In genomic region chr17:49512671-49513085, GRCm38 (mm10) we compare ENCODE assay signal across 9 mouse cellular contexts. TPM values are rescaled to one million over a fixed set of nuclear protein-coding genes. Genes with fewer than 3 reads are reported as not detected.
DNase-seq lines count a peak whose midpoint lies in the region; ATAC-seq and TF ChIP-seq lines count a peak whose summit lies in the region.
"Had no signal": no experiment of that assay in that cellular context is flagged by ENCODE, and none has a peak within 500 bp of the region (broad histone marks: within the 10 kb centered on the region; RNA-seq: fewer than 3 reads in every experiment).

No protein-coding gene starts in this region.

- peaks cover 27% of the 10 kb centered on the region for H3K4me1 ChIP-seq in heart, embryonic 15.5 days (replicated peaks)
- H3K4me1 ChIP-seq in MEL (ENCODE audit: control insufficient read depth in 1 of 2, insufficient read depth in 2 of 2, low read length in 2 of 2) = no peaks in the 10 kb centered on the region

- peak; percentile 78 for ATAC-seq in heart, embryonic 15.5 days (replicated peaks; ENCODE audit: insufficient number of reproducible peaks, insufficient read depth, low FRiP score, low read depth)

- no peak for DNase-seq in heart, adult 8-10 months (ENCODE audit: low spot score)
- DNase-seq in MEL (ENCODE audit: low read depth, low spot score) = peak; percentile 7
- DNase-seq in cerebellum, adult 9-10 months = peak; percentile 91
- DNase-seq in kidney, postnatal 14 days = peak; percentile 69
- DNase-seq in urinary bladder, postnatal 10 days (ENCODE audit: low spot score) = no peak
- DNase-seq in left cerebral cortex, adult 9 months (ENCODE audit: low spot score in 2 of 2) = no peak
- DNase-seq in c-Kit-positive CD71-positive TER-119-positive erythroid progenitor cells, embryonic 14.5 days (ENCODE audit: low spot score) = no peak

- TF ChIP-seq CTCF in MEL (IDR thresholded peaks at IDR 0.05 in 2 of 3, conservative IDR thresholded peaks at IDR 0.05 in 1 of 3; ENCODE audit: control insufficient read depth in 1 of 3, insufficient read depth in 1 of 3, low read depth in 2 of 3, low read length in 3 of 3, poor library complexity in 1 of 3, severe bottlenecking in 1 of 3) = no peak

- H3K4me3 ChIP-seq in heart, embryonic 15.5 days = no peak overlapping the region
- H3K4me3 ChIP-seq in MEL (ENCODE audit: control insufficient read depth in 1 of 2, insufficient read depth in 1 of 2, low read depth in 2 of 2, low read length in 2 of 2) = no peak overlapping the region

- no peak for TF ChIP-seq EP300 in MEL (IDR thresholded peaks at IDR 0.05; ENCODE audit: low read depth in 1 of 2, low read length in 2 of 2)

- no peaks in the 10 kb centered on the region for H3K27me3 ChIP-seq in heart, embryonic 15.5 days
- no peaks in the 10 kb centered on the region for H3K27me3 ChIP-seq in MEL (ENCODE audit: control insufficient read depth in 1 of 2, insufficient read depth in 2 of 2, low read length in 2 of 2)

- no peaks in the 10 kb centered on the region for H3K36me3 ChIP-seq in heart, embryonic 15.5 days
- H3K36me3 ChIP-seq in MEL (ENCODE audit: control insufficient read depth in 1 of 2, insufficient read depth in 2 of 2, low read length in 2 of 2) = no peaks in the 10 kb centered on the region

- peak overlapping the region; percentile 40; the same call in 1 of the 2 replicates for H3K27ac ChIP-seq in heart, embryonic 15.5 days
- H3K27ac ChIP-seq in MEL (ENCODE audit: control insufficient read depth, low read depth, low read length) = no peak overlapping the region
- H3K27ac ChIP-seq: liver, embryonic 14.5 days had no signal

- no peak for TF ChIP-seq RAD21 in MEL (IDR thresholded peaks at IDR 0.05; ENCODE audit: low read depth, low read length)

- TF ChIP-seq POLR2A in MEL (IDR thresholded peaks at IDR 0.05; ENCODE audit: control insufficient read depth in 1 of 2, insufficient read depth in 1 of 2, low read depth in 1 of 2, low read length in 2 of 2, poor library complexity in 1 of 2) = no peak

- no peaks in the 10 kb centered on the region for H3K79me2 ChIP-seq in MEL (ENCODE audit: control insufficient read depth, insufficient read depth, low read length, poor library complexity)

- WGBS in heart, embryonic 15.5 days = 19% methylated on average over 5 of the region's 5 CpGs

- H3K9me3 ChIP-seq in heart, embryonic 15.5 days (replicated peaks) = no peaks in the 10 kb centered on the region
- no peaks in the 10 kb centered on the region for H3K9me3 ChIP-seq in MEL (replicated peaks; ENCODE audit: insufficient read depth, low read length)

- H3K9ac ChIP-seq in heart, embryonic 15.5 days = no peak overlapping the region
- no peak overlapping the region for H3K9ac ChIP-seq in MEL (ENCODE audit: control insufficient read depth, low read depth, low read length, poor library complexity, severe bottlenecking)
- H3K9ac ChIP-seq: liver, embryonic 14.5 days had no signal

- no peak overlapping the region for H3K4me2 ChIP-seq in heart, embryonic 15.5 days

TF ChIP-seq in MEL, 35 proteins besides CTCF, POLR2A, EP300 and RAD21:
- TF ChIP-seq GABPA (IDR thresholded peaks at IDR 0.05; ENCODE audit: low read depth, low read length) = no peak
- TF ChIP-seq ZKSCAN1 (IDR thresholded peaks at IDR 0.05; ENCODE audit: low read depth, low read length) = no peak
- TF ChIP-seq CHD2 (IDR thresholded peaks at IDR 0.05; ENCODE audit: low read length) = no peak
- TF ChIP-seq JUND (IDR thresholded peaks at IDR 0.05; ENCODE audit: low read depth, low read length) = no peak
- no peak for TF ChIP-seq BHLHE40 (IDR thresholded peaks at IDR 0.05; ENCODE audit: borderline replicate concordance, low read depth, low read length)
- no peak for TF ChIP-seq POLR2AphosphoS5 (IDR thresholded peaks at IDR 0.05; ENCODE audit: borderline replicate concordance, low read depth, low read length)
- no peak for TF ChIP-seq MAX (IDR thresholded peaks at IDR 0.05; ENCODE audit: low read length)
- TF ChIP-seq USF1 (IDR thresholded peaks at IDR 0.05; ENCODE audit: low read depth, low read length) = no peak
- TF ChIP-seq SMC3 (IDR thresholded peaks at IDR 0.05; ENCODE audit: low read depth, low read length) = no peak
- TF ChIP-seq CHD1 (IDR thresholded peaks at IDR 0.05; ENCODE audit: low read depth, low read length) = no peak
- no peak for TF ChIP-seq ELF1 (IDR thresholded peaks at IDR 0.05; ENCODE audit: low read depth, low read length)
- no peak for TF ChIP-seq MEF2A (IDR thresholded peaks at IDR 0.05; ENCODE audit: extremely low read depth, insufficient replicate concordance, low read depth, low read length, poor library complexity, severe bottlenecking)
- no peak for TF ChIP-seq UBTF (IDR thresholded peaks at IDR 0.05; ENCODE audit: borderline replicate concordance, insufficient read depth, low read depth, low read length)
- no peak for TF ChIP-seq E2F4 (IDR thresholded peaks at IDR 0.05; ENCODE audit: borderline replicate concordance, low read depth, low read length)
- TF ChIP-seq USF2 (IDR thresholded peaks at IDR 0.05; ENCODE audit: borderline replicate concordance in 1 of 2, insufficient read depth in 1 of 2, low read depth in 1 of 2, low read length in 2 of 2) = no peak
- no peak for TF ChIP-seq TBP (IDR thresholded peaks at IDR 0.05; ENCODE audit: low read depth, low read length)
- no peak for TF ChIP-seq ZC3H11A (IDR thresholded peaks at IDR 0.05; ENCODE audit: low read depth, low read length)
TF ChIP-seq in MEL: peak in this region for 0.

RNA-seq across cellular contexts. Expression of gene Daam2, which starts 51.5 kb away (rescaled TPM):
- 3.9 and 5.3 TPM in 2 replicates for polyA plus RNA-seq in heart, embryonic 15.5 days (2015; fragmentation: Nextera tagmentation; extraction: Ambion mirVana)
- total RNA-seq in heart, adult 8-10 months (2022) = 1 to 10 TPM; 5.3 to 7.4 (median 6.2) TPM
- 0.04 TPM in 1 of 2 replicates, not detected in the other for total RNA-seq in MEL (2012; rRNA removed)
- polyA plus RNA-seq in MEL (2012; ENCODE audit: insufficient read depth in 1 of 2, insufficient read length in 2 of 2, low read depth in 1 of 2, low replicate concordance in 2 of 2, missing spikeins in 1 of 2) = under 1 TPM in 1 of 2 experiments, not detected in 1; 0.28 TPM

Comparison
In these comparisons a context has a peak if more than half of its experiments do, and no peak if none do; other contexts are left out.
1. DNase-seq: peak in MEL (single experiment), cerebellum, adult 9-10 months (single experiment) and kidney, postnatal 14 days (single experiment); none in heart, adult 8-10 months (single experiment), urinary bladder, postnatal 10 days (single experiment), left cerebral cortex, adult 9 months (0 of 2) and c-Kit-positive CD71-positive TER-119-positive erythroid progenitor cells, embryonic 14.5 days (single experiment).